Mouse (Mus musculus): ENCODE results near the gene Trp53tg5. TPM values are rescaled to one million over a fixed set of nuclear protein-coding genes. Genes with fewer than 3 reads are reported as not detected.
A peak's percentile ranks its signal among the peaks of the same experiment; 100 is the strongest.

Trp53tg5 gene
- total RNA-seq (2021), result not detected
- long read RNA-seq, experiment 1, result 0 reads
- long read RNA-seq, experiment 2, result 0 reads

DNA sequence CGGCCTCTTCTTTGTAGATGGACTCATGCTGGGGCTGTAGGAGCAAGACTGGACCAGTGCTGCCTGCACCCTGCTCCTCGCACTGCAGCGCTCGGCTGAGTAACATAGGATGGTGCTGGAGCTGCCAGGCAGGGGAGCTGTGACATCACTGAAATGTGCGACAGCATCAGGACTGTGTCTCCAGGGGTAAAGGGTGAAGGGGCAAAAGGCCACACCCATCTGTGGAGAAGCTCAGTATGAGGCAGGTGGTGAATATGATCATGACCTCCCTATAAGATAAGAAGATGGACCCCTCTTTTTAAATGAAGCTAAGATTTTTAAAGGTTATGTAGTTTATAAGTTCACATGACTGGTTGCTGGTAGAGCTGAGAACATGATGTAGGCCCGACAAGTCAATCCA, at the start of gene Trp53tg5:
Gene Trp53tg5 (minus strand): TSS at position 101 of the 400 bp plus-strand sequence.
- Histone ChIP-seq H3K4me3 (no peak within 1 kb of the TSS), H3K27ac (no peak within 1 kb of the TSS)
- TF ChIP-seq CTCF (IDR thresholded peaks at IDR 0.05), result no peak
- no peak for DNase-seq
- intact Hi-C loops (cut with DNase I), result no loop called here

DNA sequence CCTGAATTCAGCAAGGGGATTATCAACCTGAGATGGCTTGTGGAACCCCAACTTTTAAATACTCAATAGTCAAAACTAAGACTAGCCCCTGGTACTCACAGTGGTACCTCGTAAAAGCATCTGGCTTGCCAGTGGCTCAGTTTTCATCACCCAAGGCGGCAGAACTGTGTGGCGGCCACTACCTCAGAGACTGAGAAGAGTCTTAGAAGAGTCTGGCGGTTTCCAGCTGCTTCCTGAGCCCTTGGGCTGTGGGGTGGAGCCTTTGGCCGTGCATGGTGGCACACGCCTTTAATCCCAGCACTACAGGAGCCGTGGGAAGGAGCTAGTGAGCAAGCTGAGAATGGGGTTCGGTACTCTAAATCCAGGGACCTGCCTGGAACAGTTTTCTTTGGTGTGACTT, 48.8 kb upstream of the Trp53tg5 start:
- no peak for DNase-seq
- intact Hi-C loops (cut with DNase I), result loop anchor here (5.0 kb wide), 1 partner anchor 120 kb away; the partner anchor contains the start of gene Rbpjl
- H3K4me3 ChIP-seq, result no peak overlapping the region
- no peak overlapping the region for H3K27ac ChIP-seq
- no peak for TF ChIP-seq CTCF (IDR thresholded peaks at IDR 0.05)

DNA sequence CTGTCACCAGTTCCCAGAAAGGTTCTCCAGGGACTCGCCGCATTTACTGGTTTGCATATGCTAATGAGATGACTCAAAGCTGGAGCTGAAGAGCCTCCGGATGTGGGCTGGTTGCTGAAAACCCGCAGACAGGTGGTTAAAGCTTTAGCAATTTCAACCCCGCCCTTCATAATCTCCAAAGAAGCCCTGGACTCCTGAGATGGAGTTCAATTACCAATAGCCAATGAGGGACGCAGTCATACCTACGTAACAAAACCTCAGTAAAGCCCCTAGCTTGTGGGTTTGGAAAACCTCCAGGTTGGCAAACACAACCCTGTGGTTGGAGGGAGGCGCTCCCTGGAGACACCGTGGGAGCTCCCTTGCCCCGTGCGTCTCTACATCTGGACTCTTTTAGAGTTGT, 48.3 kb upstream of the Trp53tg5 start:
- no peak for TF ChIP-seq CTCF (IDR thresholded peaks at IDR 0.05)
- Histone ChIP-seq H3K27ac (no peak overlapping the region), H3K4me3 (no peak overlapping the region)
- intact Hi-C loops (cut with DNase I), result loop anchor here (5.0 kb wide), 1 partner anchor 120 kb away; the partner anchor contains the start of gene Rbpjl
- DNase-seq, result no peak

DNA sequence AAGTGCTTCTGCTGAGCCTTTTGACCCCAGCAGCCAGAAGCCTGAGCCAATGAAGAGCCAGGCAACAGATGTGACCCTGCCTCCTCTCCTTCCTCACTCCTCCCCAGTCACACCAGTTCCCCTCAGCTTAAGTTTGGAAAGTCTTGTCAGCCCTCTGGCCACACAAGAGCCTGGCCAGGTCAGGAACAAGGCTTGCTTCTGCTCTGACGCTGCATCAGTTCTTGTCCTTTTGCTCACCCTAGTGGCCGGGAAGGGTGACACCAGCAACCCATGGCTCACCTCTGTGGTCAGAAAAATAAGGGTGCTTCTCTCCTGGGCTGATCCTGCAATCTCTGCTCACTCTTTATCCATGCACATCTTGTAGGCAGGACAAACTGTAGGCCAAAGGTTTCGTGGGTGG, 47.3 kb upstream of the Trp53tg5 start:
- DNase-seq, result peak; percentile 66
- no peak overlapping the region for H3K4me3 ChIP-seq
- TF ChIP-seq CTCF (IDR thresholded peaks at IDR 0.05), result peak; percentile 79
- H3K27ac ChIP-seq, result no peak overlapping the region
- intact Hi-C loops (cut with DNase I), result loop anchor here (5.0 kb wide), 1 partner anchor 118 kb away; the partner anchor contains the start of gene Rbpjl

DNA sequence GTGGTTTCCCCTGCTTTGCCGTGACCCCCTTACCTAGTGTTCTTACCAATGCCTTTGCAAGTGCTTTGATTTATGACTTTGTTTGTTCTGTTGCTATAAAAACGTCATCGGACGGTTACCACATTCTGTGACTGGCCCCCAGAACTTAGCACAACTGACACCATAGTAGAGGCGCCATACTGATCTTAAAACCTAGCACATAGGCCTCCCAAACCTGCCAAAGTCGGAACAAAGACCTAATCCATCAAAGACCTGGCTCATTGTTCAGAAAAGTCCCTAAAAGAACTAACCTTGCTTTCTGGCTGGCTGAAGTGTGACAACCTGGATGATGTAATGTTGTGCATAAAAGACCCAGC, 45.6 kb upstream of the Trp53tg5 start:
- TF ChIP-seq CTCF (IDR thresholded peaks at IDR 0.05), result no peak
- intact Hi-C loops (cut with DNase I), result loop anchor here (2.0 kb wide), 1 partner anchor 102 kb away; no protein-coding TSS in a partner anchor
- no peak for DNase-seq
- Histone ChIP-seq H3K27ac (no peak overlapping the region), H3K4me3 (no peak overlapping the region)

DNA sequence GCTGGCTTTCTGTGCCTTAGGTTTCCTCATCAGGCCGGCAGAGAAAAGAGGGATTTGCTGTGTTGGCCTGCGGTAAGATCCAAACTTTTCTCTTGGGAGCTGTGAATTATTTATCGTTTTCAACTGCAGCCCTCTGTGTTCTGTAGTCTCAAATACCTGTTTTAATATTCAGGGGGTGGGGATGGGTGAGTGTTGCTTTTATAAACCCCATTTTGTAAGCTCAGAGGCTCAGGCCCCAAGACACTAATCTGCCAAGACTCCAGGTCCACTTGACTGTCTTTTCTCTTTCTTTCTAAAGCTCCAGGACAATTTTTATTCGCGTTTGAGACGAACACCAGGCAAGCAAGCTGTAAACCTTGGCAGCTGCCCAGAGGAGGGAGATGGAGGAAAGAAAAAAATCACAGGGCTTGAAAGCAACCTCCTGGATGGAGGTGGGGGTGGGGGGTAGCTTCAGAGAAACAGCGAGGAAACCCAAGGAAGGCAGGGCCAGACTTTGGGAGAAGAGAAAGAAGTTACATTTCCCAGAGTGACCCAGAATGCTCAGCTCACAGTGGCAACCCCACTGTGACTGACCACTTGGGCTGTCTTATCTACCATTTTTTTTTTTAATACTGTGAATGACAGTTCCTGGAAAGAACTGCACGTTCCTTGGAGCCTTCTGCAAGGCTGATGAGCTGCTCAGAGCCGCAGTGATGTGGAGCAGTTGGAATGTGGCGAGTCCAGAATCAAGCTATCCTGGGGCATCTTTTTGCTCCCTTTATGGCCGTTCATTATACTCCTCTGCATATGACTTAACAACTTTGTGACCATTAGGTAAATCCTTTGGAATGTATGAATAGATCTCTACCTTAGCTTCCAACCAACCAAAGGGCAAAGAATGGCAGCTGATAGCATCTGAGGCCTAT, 45.0 kb upstream of the Trp53tg5 start:
- no peak overlapping the region for H3K27ac ChIP-seq

DNA sequence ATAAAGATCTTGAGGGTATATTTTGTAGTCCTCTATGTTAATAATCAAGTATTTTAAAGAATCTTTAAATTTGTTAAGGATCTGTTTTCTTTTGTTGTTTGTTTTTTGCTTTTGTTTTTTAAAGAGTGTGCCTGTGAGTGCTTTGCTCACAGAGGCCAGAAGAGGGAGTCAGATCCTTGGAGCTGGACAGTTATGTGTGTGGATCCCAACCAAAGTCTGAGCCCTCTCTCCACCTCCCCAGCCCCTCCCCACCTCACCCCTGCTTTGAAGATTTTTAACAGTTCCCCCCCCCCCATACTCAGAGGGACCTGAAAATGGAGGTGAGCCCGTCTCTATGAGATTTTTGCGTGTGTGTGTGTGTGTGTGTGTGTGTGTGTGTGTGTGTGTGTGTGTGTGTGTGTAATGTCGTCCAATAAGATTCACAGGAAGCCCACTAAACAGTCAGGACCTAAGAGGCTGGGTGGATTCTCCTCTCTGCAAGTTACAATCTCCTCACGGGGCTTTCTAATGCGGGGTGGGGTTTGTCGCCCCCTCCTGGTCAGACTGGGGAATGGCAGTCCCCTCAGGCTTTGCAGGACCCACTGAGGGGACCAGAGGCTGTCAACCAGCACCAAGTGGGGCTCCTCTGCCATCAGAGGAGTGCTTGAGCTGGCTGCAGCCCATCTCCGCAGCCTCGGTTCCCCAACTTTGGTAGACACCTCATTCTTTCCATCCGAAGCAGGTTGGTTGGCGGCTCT, 44.1 kb upstream of the Trp53tg5 start:
- Histone ChIP-seq H3K4me3 (no peak overlapping the region), H3K27ac (no peak overlapping the region)
- TF ChIP-seq CTCF (IDR thresholded peaks at IDR 0.05), result peak; percentile 96
- DNase-seq, result peak; percentile 65
- intact Hi-C loops (cut with DNase I), result loop anchor here (2.0 kb wide), 2 partner anchors 47 to 101 kb away; no protein-coding TSS in a partner anchor

More for the DNA sequence above, 45.0 kb upstream of the Trp53tg5 start:
- no peak overlapping the region for H3K4me3 ChIP-seq
- intact Hi-C loops (cut with DNase I), result loop anchor here (2.0 kb wide), 1 partner anchor 102 kb away; no protein-coding TSS in a partner anchor
- no peak for DNase-seq
- no peak for TF ChIP-seq CTCF (IDR thresholded peaks at IDR 0.05)

GRCm38 (mm10) chr2:164516592-164516991, 43.1 kb upstream of the Trp53tg5 start:
- H3K27ac ChIP-seq, result no peak overlapping the region
- no peak for TF ChIP-seq CTCF (IDR thresholded peaks at IDR 0.05)
- H3K4me3 ChIP-seq, result no peak overlapping the region
- DNase-seq, result no peak
- intact Hi-C loops (cut with DNase I), result loop anchor here (2.0 kb wide), 1 partner anchor 46 kb away; no protein-coding TSS in a partner anchor

- intact Hi-C loops (cut with DNase I), result loop anchor here (2.0 kb wide), 1 partner anchor 45 kb away; no protein-coding TSS in a partner anchor
- no peak overlapping the region for H3K27ac ChIP-seq
- H3K4me3 ChIP-seq, result no peak overlapping the region
- no peak for DNase-seq
- no peak for TF ChIP-seq CTCF (IDR thresholded peaks at IDR 0.05)
Measured at GRCm38 (mm10) chr2:164515897-164516296, 42.4 kb upstream of the Trp53tg5 start.

- TF ChIP-seq CTCF (IDR thresholded peaks at IDR 0.05), result no peak
- Histone ChIP-seq H3K4me3 (no peak overlapping the region), H3K27ac (no peak overlapping the region)
- no peak for DNase-seq
- intact Hi-C loops (cut with DNase I), result no loop called here
Measured at GRCm38 (mm10) chr2:164514916-164515315, 41.4 kb upstream of the Trp53tg5 start.

GRCm38 (mm10) chr2:164513389-164513788, 39.9 kb upstream of the Trp53tg5 start:
- Histone ChIP-seq H3K27ac (peak overlapping the region; percentile 79), H3K4me3 (no peak overlapping the region)
- TF ChIP-seq CTCF (IDR thresholded peaks at IDR 0.05), result no peak
- intact Hi-C loops (cut with DNase I), result no loop called here
- DNase-seq, result no peak

DNA sequence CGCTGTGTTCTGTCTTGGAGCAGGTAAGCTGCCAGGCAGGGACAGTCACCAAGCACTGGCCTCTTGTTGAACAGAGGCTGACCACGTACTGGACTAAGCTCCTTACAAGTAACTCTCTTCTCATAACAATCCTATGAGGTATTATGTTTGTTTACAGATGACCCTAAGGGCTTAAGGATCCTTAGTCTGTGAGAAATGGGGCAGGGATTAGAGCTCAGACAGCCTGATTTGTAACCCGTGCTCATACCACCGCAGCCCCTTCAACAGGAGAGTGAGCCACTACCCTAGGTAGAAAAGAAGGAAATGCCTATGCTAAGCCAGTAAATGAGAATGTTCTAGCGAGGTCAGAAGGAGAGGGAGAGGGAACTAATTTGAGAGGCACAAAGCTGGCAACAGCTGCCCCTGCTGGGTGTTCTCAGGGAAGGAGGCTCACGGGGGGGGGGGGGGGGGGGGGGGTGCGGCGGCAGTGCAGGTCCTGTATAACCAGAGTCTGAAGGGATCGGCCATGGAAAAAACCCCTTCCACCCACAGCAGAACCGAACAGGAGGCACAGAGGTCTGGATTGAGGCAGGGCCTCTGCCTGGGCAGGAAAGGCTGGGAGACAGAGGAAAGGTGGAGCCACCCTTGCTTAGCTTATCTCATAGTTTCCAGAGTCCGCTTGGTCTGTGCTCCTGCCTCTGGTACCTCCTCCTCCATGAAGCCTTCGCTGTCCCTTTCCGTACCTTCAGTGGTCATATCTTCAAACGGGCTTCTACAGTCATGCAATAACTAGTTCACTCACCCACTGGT, 38.8 kb upstream of the Trp53tg5 start:
- intact Hi-C loops (cut with DNase I), result no loop called here
- TF ChIP-seq CTCF (IDR thresholded peaks at IDR 0.05), result no peak
- Histone ChIP-seq H3K4me3 (no peak overlapping the region), H3K27ac (peak overlapping the region; percentile 79)
- DNase-seq, result no peak

All from gastrocnemius, adult 2 months (tissue).